Mouse (Mus musculus) hindbrain, embryonic 11.5 days (tissue): Measurements from ENCODE around the gene Zcchc7. TPM values are rescaled to one million over a fixed set of nuclear protein-coding genes. Genes with fewer than 3 reads are reported as not detected.

ENCODE experiments used
- ATAC-seq: fragments of 200-750 bp; cut with Nextera tagmentation; 2 replicates; pipeline ENCODE4 v1.8.0; 2017; ENCODE audit warnings: mild to moderate bottlenecking, moderate TSS enrichment, moderate library complexity; ENCODE audit not compliant: low FRiP score
- DNase-seq: peaks from one replicate; pipeline ENCODE4 v3.0.0-alpha.2; 2015; ENCODE audit warnings: low spot score
- H3K27ac ChIP-seq: fragments of 300-500 bp; sonication (generic); 2 replicates; pipeline ENCODE4 v1.5.1; 2014; ENCODE audit warnings: mild to moderate bottlenecking, low read depth, low read length
- H3K27me3 ChIP-seq: fragments of 300-500 bp; sonication (generic); 2 replicates; pipeline ENCODE4 v1.6.1; 2014; ENCODE audit warnings: mild to moderate bottlenecking, low read length, moderate library complexity, mixed read lengths; ENCODE audit not compliant: control insufficient read depth, insufficient read depth
- H3K36me3 ChIP-seq: fragments of 300-500 bp; sonication (generic); 2 replicates; pipeline ENCODE4 v1.6.1; 2014; ENCODE audit warnings: mild to moderate bottlenecking, low read length, moderate library complexity, mixed read lengths; ENCODE audit not compliant: control insufficient read depth, insufficient read depth
- H3K4me1 ChIP-seq: fragments of 300-500 bp; sonication (generic); replicated peaks from 2 replicates; pipeline ENCODE4 v1.6.1; 2014; ENCODE audit warnings: low read length, mixed read lengths; ENCODE audit not compliant: control insufficient read depth, insufficient read depth
- H3K4me2 ChIP-seq: fragments of 300-500 bp; sonication (generic); replicated peaks from 2 replicates; pipeline ENCODE4 v1.6.1; 2014; ENCODE audit warnings: mild to moderate bottlenecking, low read depth, low read length
- H3K4me3 ChIP-seq: fragments of 300-500 bp; sonication (generic); 2 replicates; pipeline ENCODE4 v1.5.1; 2014; ENCODE audit warnings: low read depth, low read length
- H3K9ac ChIP-seq: fragments of 300-500 bp; sonication (generic); 2 replicates; pipeline ENCODE4 v1.6.1; 2014; ENCODE audit warnings: low read depth, low read length
- H3K9me3 ChIP-seq: fragments of 300-500 bp; sonication (generic); 2 replicates; pipeline ENCODE4 v1.6.1; 2016; ENCODE audit warnings: low read length; ENCODE audit not compliant: control insufficient read depth
- WGBS: fragments of 180-500 bp; shearing (Covaris S2); extraction: QIAGEN DNeasy Blood & Tissue Kit; methylation state at CpG from one replicate; pipeline ENCODE4 v1.1.7; 2014; 5-methylcytosine and 5-hydroxymethylcytosine counted together
- polyA plus RNA-seq: library from polyadenylated mRNA; unstranded; fragments of >200 nt; fragmentation: Nextera tagmentation; extraction: Ambion mirVana; gene quantifications from 2 replicates; pipeline ENCODE4 v1.2.1, GENCODE M21; 2014

Zcchc7 gene
- polyA plus RNA-seq, 1 experiment from 2014 or later, result 31.3 TPM

GRCm38 (mm10) chr4:44780462-44781157 lies 24.9 kb downstream of the Zcchc7 start:
- Histone ChIP-seq H3K9ac (no peak overlapping the region), H3K4me3 (no peak overlapping the region), H3K36me3 (no peaks in the 10 kb centered on the region), H3K9me3 (no peaks in the 10 kb centered on the region), H3K4me1 (no peaks in the 10 kb centered on the region), H3K4me2 (no peak overlapping the region), H3K27me3 (no peaks in the 10 kb centered on the region), H3K27ac (no peak overlapping the region)
- no peak for DNase-seq
- WGBS, result 59% methylated on average over 4 of the region's 4 CpGs
- no peak for ATAC-seq

DNA sequence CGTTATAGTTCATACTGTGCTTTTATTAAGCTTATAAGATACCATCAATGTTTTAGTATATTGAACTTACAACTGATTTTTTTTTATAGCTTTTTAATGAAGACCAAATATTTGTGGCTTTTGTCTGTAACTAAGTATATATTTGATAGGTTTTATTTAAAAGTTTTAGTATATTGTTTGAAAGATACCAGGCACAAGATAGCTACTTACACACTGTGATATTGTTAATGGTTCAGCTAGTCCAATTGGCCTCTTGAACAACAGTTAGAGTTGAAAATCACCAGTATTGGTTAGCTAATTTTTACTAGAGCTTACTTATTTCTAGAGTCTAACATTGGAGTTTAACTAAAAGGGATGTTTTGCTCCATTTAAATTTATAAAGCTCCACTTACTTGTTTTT lies 25.8 kb downstream of the Zcchc7 start:
- no peaks in the 10 kb centered on the region for H3K27me3 ChIP-seq
- H3K4me2 ChIP-seq, result no peak overlapping the region
- 85% methylated on average over 1 of the region's 1 CpGs for WGBS
- no peak overlapping the region for H3K27ac ChIP-seq
- H3K4me1 ChIP-seq, result no peaks in the 10 kb centered on the region
- DNase-seq (no peak), ATAC-seq (no peak)
- no peaks in the 10 kb centered on the region for H3K9me3 ChIP-seq
- no peaks in the 10 kb centered on the region for H3K36me3 ChIP-seq
- H3K4me3 ChIP-seq, result no peak overlapping the region
- no peak overlapping the region for H3K9ac ChIP-seq

DNA sequence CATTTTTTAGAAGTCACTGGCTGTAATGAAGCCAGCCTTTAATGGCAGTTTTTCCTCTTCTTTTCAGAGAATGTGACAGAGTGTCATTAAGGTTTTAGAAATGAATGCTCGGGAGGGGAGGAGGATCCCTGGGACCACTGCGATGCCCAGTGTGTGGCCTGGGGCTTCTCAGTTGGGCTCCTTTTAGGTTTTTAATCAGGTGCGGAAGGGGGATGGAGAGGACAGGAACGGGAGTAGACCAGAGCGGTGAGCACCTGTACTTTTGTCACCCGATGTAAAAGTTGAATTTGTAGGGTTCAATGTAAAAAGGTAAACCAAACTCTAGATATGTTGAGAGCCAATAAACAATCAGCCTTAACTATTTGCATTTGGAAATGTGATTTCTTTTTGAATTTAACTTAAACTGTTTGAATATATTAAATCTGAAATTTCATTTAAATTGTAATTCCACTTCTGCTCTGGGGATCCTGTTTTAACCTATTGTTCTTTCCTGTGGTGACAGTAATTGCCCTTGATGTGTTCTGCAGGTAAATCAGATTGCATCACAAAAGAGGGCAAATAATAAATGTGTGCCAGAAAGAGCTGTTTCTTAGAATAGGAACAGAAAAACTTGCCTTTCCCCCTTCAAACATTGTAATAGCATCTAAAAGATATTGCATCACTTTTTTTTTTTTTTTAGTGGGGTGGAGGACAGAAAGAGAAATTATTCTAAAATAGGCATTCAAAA lies 28.1 kb downstream of the Zcchc7 start:
- DNase-seq (no peak), ATAC-seq (no peak)
- Histone ChIP-seq H3K9ac (no peak overlapping the region), H3K27ac (no peak overlapping the region), H3K4me1 (no peaks in the 10 kb centered on the region), H3K4me3 (no peak overlapping the region), H3K27me3 (no peaks in the 10 kb centered on the region), H3K9me3 (no peaks in the 10 kb centered on the region), H3K36me3 (no peaks in the 10 kb centered on the region), H3K4me2 (no peak overlapping the region)
- WGBS, result 14% methylated on average over 6 of the region's 6 CpGs

DNA sequence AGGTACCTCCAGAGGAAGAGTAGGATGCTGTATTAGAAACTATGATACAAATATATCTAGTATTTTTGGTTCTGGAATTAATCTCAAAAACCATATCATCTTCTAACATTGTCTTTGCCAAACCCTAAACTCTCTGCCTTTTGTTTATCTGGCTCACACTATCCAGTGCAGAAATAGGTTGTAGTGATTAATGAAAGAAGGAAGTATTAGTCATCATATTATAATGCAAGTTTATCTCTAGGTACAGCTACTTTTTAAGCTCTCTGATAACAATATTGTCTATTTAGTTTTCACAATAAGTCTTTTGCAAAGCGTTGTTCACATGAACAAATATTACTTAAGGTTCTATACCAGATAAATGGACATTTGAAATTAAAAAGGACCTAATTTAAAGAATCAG lies 57.2 kb downstream of the Zcchc7 start:
- H3K4me2 ChIP-seq, result no peak overlapping the region
- no peak for DNase-seq
- H3K4me3 ChIP-seq, result no peak overlapping the region
- no peak for ATAC-seq
- H3K9me3 ChIP-seq, result no peaks in the 10 kb centered on the region
- H3K27ac ChIP-seq, result no peak overlapping the region
- no peak overlapping the region for H3K9ac ChIP-seq
- no peaks in the 10 kb centered on the region for H3K27me3 ChIP-seq
- H3K36me3 ChIP-seq, result no peaks in the 10 kb centered on the region
- 95% methylated on average over 1 of the region's 1 CpGs for WGBS
- H3K4me1 ChIP-seq, result no peaks in the 10 kb centered on the region

GRCm38 (mm10) chr4:44813770-44814169 lies 58.1 kb downstream of the Zcchc7 start:
- H3K27me3 ChIP-seq, result no peaks in the 10 kb centered on the region

GRCm38 (mm10) chr4:44816584-44816983 lies 60.9 kb downstream of the Zcchc7 start:
- 84% methylated on average over 7 of the region's 7 CpGs for WGBS
- Histone ChIP-seq H3K27ac (no peak overlapping the region), H3K36me3 (no peaks in the 10 kb centered on the region), H3K4me2 (no peak overlapping the region), H3K27me3 (no peaks in the 10 kb centered on the region), H3K4me1 (no peaks in the 10 kb centered on the region), H3K9me3 (no peaks in the 10 kb centered on the region), H3K9ac (no peak overlapping the region), H3K4me3 (no peak overlapping the region)
- ATAC-seq (no peak), DNase-seq (no peak)

More at GRCm38 (mm10) chr4:44813770-44814169, 58.1 kb downstream of the Zcchc7 start:
- no peak overlapping the region for H3K4me2 ChIP-seq
- H3K4me3 ChIP-seq, result no peak overlapping the region
- H3K9me3 ChIP-seq, result no peaks in the 10 kb centered on the region
- no peak overlapping the region for H3K9ac ChIP-seq
- H3K4me1 ChIP-seq, result no peaks in the 10 kb centered on the region
- WGBS, result 71% methylated on average over 4 of the region's 4 CpGs
- no peaks in the 10 kb centered on the region for H3K36me3 ChIP-seq
- DNase-seq, result peak; percentile 9
- no peak for ATAC-seq
- no peak overlapping the region for H3K27ac ChIP-seq

GRCm38 (mm10) chr4:44830609-44831008 lies 74.9 kb downstream of the Zcchc7 start:
- H3K4me3 ChIP-seq, result no peak overlapping the region
- no peak overlapping the region for H3K27ac ChIP-seq
- no peaks in the 10 kb centered on the region for H3K9me3 ChIP-seq
- H3K9ac ChIP-seq, result no peak overlapping the region
- no peaks in the 10 kb centered on the region for H3K4me1 ChIP-seq
- H3K4me2 ChIP-seq, result no peak overlapping the region
- H3K36me3 ChIP-seq, result no peaks in the 10 kb centered on the region
- no peaks in the 10 kb centered on the region for H3K27me3 ChIP-seq
- DNase-seq, result no peak
- 81% methylated on average over 3 of the region's 3 CpGs for WGBS
- ATAC-seq, result no peak

DNA sequence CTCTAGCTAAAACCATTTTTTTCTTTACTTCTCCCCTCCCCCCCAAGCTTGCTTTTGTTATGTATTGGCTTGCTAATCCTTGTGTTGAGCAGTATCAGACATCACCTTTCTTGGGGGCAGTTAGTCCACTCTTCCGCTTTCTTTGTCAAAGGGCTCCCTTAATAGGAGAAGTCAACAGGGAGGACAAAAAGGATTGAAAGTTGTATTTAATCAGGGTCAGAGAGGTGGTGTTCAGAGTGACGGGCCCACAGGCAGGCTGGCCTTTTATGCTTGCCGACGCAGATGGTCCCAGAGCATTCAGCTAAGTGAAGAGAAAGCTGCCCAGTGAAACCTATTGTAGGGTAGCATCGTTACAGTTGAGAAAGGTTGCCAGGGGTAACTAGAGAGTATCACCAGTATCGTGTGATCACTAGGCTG lies 96.2 kb downstream of the Zcchc7 start:
- Histone ChIP-seq H3K4me3 (no peak overlapping the region), H3K27ac (no peak overlapping the region), H3K9me3 (no peaks in the 10 kb centered on the region), H3K9ac (no peak overlapping the region), H3K27me3 (peaks cover 4% of the 10 kb centered on the region; the same call in 1 of the 2 replicates), H3K4me1 (no peaks in the 10 kb centered on the region), H3K4me2 (no peak overlapping the region), H3K36me3 (no peaks in the 10 kb centered on the region)
- peak; percentile 84 for DNase-seq
- 12% methylated on average over 6 of the region's 6 CpGs for WGBS
- ATAC-seq, result peak; percentile 92

GRCm38 (mm10) chr4:44871591-44871990 lies 115.9 kb downstream of the Zcchc7 start:
- H3K4me3 ChIP-seq, result no peak overlapping the region
- no peaks in the 10 kb centered on the region for H3K9me3 ChIP-seq
- no peaks in the 10 kb centered on the region for H3K4me1 ChIP-seq
- ATAC-seq (no peak), DNase-seq (no peak)
- H3K27me3 ChIP-seq, result no peaks in the 10 kb centered on the region
- no peak overlapping the region for H3K4me2 ChIP-seq
- no peak overlapping the region for H3K27ac ChIP-seq
- H3K9ac ChIP-seq, result no peak overlapping the region
- no peaks in the 10 kb centered on the region for H3K36me3 ChIP-seq
